Comparison of ENCODE assay signal across 23 mouse cellular contexts in genomic region chr10:99357347-99357746, GRCm38 (mm10).
"Had no signal": no experiment of that assay in that cellular context is flagged by ENCODE, and none has a peak within 500 bp of the region (broad histone marks: within the 10 kb centered on the region; RNA-seq: fewer than 3 reads in every experiment).

No protein-coding gene starts in this region.

- H3K36me3 ChIP-seq: kidney, embryonic 15.5 days; limb, embryonic 12.5 days; limb, embryonic 15.5 days; lung, embryonic 15.5 days; midbrain, embryonic 10.5 days; midbrain, embryonic 13.5 days; neural tube, embryonic 13.5 days; stomach, embryonic 15.5 days had no signal

- H3K27ac ChIP-seq: kidney, embryonic 15.5 days; limb, embryonic 12.5 days; limb, embryonic 15.5 days; liver, embryonic 14.5 days; lung, embryonic 15.5 days; midbrain, embryonic 10.5 days; midbrain, embryonic 13.5 days; neural tube, embryonic 13.5 days; stomach, embryonic 15.5 days had no signal

- DNase-seq: kidney, adult 11 months; kidney, adult 8-10 months; kidney, postnatal 10 days; kidney, postnatal 36 days; lung, adult 18-20 months; lung, postnatal 10 days; lung, postnatal 36 days; retina, postnatal 1 day; right cerebral cortex, postnatal 25 days; spleen, adult 18-20 months; thymus, postnatal 36 days had no signal

- H3K4me3 ChIP-seq: kidney, embryonic 15.5 days; limb, embryonic 12.5 days; limb, embryonic 15.5 days; lung, embryonic 15.5 days; megakaryocyte, embryonic 14.5 days; midbrain, embryonic 10.5 days; midbrain, embryonic 13.5 days; myocyte; neural tube, embryonic 13.5 days; stomach, embryonic 15.5 days had no signal

- H3K4me1 ChIP-seq: lung, embryonic 15.5 days; megakaryocyte, embryonic 14.5 days; stomach, embryonic 15.5 days had no signal

- H3K9me3 ChIP-seq: kidney, embryonic 15.5 days; limb, embryonic 12.5 days; limb, embryonic 15.5 days; lung, embryonic 15.5 days; megakaryocyte, embryonic 14.5 days; midbrain, embryonic 10.5 days; midbrain, embryonic 13.5 days; neural tube, embryonic 13.5 days; stomach, embryonic 15.5 days had no signal

- H3K27me3 ChIP-seq: kidney, embryonic 15.5 days; limb, embryonic 12.5 days; limb, embryonic 15.5 days; lung, embryonic 15.5 days; midbrain, embryonic 13.5 days; neural tube, embryonic 13.5 days; stomach, embryonic 15.5 days had no signal

- ATAC-seq: midbrain, embryonic 13.5 days; midbrain, embryonic 16.5 days had no signal

- H3K4me2 ChIP-seq: kidney, embryonic 15.5 days; limb, embryonic 12.5 days; limb, embryonic 15.5 days; lung, embryonic 15.5 days; midbrain, embryonic 13.5 days; neural tube, embryonic 13.5 days; stomach, embryonic 15.5 days had no signal

- H3K9ac ChIP-seq: kidney, embryonic 15.5 days; limb, embryonic 12.5 days; limb, embryonic 15.5 days; liver, embryonic 14.5 days; lung, embryonic 15.5 days; midbrain, embryonic 13.5 days; neural tube, embryonic 13.5 days; stomach, embryonic 15.5 days had no signal
